Mouse (Mus musculus) olfactory bulb, adult 2 months (tissue): ENCODE results near the gene Atp1b2. TPM values are rescaled to one million over a fixed set of nuclear protein-coding genes. Genes with fewer than 3 reads are reported as not detected.
A peak's percentile ranks its signal among the peaks of the same experiment; 100 is the strongest.

Experiments
- H3K27ac ChIP-seq: fragments of 200-500 bp; 2 replicates; pipeline ENCODE4 v1.5.1; 2012; ENCODE audit warnings: low read depth, low read length; ENCODE audit not compliant: insufficient read depth
- H3K4me1 ChIP-seq: fragments of 200-500 bp; 2 replicates; pipeline ENCODE4 v1.6.1; 2012; ENCODE audit warnings: low read length; ENCODE audit not compliant: control insufficient read depth, insufficient read depth
- H3K4me3 ChIP-seq: fragments of 200-500 bp; 2 replicates; pipeline ENCODE4 v1.5.1; 2012; ENCODE audit warnings: mild to moderate bottlenecking, low read depth, low read length, moderate library complexity; ENCODE audit not compliant: insufficient read depth
- CTCF ChIP-seq: fragments of 200-500 bp; IDR thresholded peaks from 2 replicates; pipeline ENCODE4 v1.5.1; 2012; ENCODE audit warnings: low read depth, mild to moderate bottlenecking, low read length, moderate library complexity; ENCODE audit not compliant: insufficient read depth
- POLR2A ChIP-seq: fragments of 200-500 bp; IDR thresholded peaks from 2 replicates; pipeline ENCODE4 v1.6.1; 2012; ENCODE audit warnings: mild to moderate bottlenecking, low read depth, low read length, moderate library complexity; ENCODE audit not compliant: insufficient read depth
- WGBS: fragments of 180-500 bp; shearing (Covaris S2); methylation state at CpG from one replicate; pipeline ENCODE4 v1.1.7; 2018; 5-methylcytosine and 5-hydroxymethylcytosine counted together
- polyA plus RNA-seq: library from polyadenylated mRNA; stranded (reverse); fragments of >200 nt; gene quantifications from 2 replicates; pipeline ENCODE4 v1.2.4, GENCODE M21; 2012; ENCODE audit warnings: low replicate concordance; ENCODE audit not compliant: missing spikeins, insufficient read depth, insufficient read length

Gene Atp1b2
- polyA plus RNA-seq, 1 experiment, result not detected

DNA sequence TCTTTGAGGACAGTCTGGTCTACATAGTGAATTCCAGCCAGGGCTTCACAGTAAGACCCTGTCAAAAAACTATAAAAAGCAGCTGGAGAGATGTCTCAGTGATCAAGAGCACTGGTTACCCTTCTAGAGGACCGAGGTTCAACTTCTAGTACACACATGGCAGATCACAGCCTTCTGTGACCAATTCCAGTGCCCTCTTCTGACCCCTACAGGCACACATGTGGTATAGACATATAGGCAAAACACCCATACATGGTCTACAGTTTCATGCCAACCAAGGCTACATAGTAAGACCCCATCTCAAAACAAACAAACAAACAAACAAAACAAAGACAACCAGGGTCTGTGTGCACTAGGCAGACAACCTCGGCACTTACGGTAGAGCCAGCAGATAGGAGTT is 30.5 kb downstream of the Atp1b2 start:
- 56% methylated on average over 3 of the region's 3 CpGs for WGBS
- TF ChIP-seq POLR2A (no peak), CTCF (no peak)

GRCm38 (mm10) chr11:69565131-69565530 is 40.6 kb downstream of the Atp1b2 start:
- TF ChIP-seq CTCF, result no peak
- no peak for TF ChIP-seq POLR2A
- no peak overlapping the region for H3K4me3 ChIP-seq
- WGBS, result 64% methylated on average over 8 of the region's 8 CpGs
- no peak overlapping the region for H3K27ac ChIP-seq
- H3K4me1 ChIP-seq, result peaks cover 15% of the 10 kb centered on the region

More for the DNA sequence above, 30.5 kb downstream of the Atp1b2 start:
- Histone ChIP-seq H3K4me1 (peaks cover 15% of the 10 kb centered on the region), H3K27ac (no peak overlapping the region), H3K4me3 (no peak overlapping the region)

- Histone ChIP-seq H3K4me1 (peaks cover 15% of the 10 kb centered on the region), H3K27ac (no peak overlapping the region), H3K4me3 (no peak overlapping the region)
- TF ChIP-seq POLR2A (no peak), CTCF (no peak)
- WGBS, result 57% methylated on average over 3 of the region's 3 CpGs
These were observed 41.4 kb downstream of the Atp1b2 start for GRCm38 (mm10) chr11:69564391-69564790.

GRCm38 (mm10) chr11:69563373-69563772 is 42.4 kb downstream of the Atp1b2 start:
- no peak overlapping the region for H3K27ac ChIP-seq
- H3K4me1 ChIP-seq, result peaks cover 23% of the 10 kb centered on the region
- WGBS, result 87% methylated on average over 13 of the region's 13 CpGs
- TF ChIP-seq CTCF, result no peak
- H3K4me3 ChIP-seq, result no peak overlapping the region

DNA sequence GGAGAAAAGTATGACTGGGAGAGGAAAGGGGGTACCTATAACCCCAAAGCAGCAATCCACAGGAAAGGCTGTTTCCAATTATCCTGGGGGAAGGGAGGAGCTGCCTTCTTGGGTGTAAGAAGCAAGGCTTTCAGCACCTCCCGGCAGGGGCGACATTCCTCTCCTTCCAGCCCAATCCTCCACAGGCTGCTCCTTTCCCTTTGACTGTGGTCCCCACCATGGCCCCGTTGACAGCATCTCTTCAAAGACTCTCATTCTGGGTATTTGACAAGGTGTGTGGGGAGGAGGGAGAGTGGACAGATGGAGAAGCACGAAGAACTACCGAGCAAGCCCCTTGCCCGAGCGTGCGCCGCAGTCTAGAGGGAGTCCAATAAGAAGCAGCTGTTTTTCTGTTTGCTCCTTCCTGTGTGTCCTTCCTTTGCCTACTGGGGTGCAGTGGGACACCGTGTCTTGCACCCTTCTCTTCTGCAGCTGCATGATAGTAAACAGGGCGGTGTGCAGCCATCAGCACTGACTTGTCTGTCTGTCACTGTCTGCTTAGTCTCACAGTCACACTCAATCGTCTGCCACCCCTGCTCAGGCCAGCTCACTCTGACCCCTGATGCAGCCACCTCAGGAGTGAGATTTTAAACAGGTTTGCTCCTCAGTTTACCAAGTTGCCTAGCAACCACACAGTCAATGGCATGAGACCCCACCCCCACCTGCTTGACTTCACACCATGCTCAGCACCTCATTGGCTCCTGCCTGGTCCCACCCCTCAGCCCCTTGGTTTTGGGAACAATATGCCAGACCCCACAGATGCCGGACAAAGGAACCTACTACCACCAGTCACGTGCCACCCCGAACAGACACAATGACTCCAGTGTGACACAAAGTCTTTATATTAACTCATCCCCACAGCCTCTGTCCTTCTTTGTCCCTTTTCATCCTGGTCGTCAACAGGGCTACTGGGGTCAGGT is 44.6 kb downstream of the Atp1b2 start:
- WGBS, result 32% methylated on average over 16 of the region's 16 CpGs
- TF ChIP-seq POLR2A, result no peak
- TF ChIP-seq CTCF, result no peak
- Histone ChIP-seq H3K4me3 (peak overlapping the region; percentile 56), H3K27ac (peak overlapping the region; percentile 48; the same call in 1 of the 2 replicates), H3K4me1 (peaks cover 41% of the 10 kb centered on the region)

- peak within 1 kb of the TSS; percentile 48 for H3K27ac ChIP-seq
- WGBS, result under 1% methylated on average over 58 of the region's 59 CpGs
- peak within 1 kb of the TSS; percentile 56 for H3K4me3 ChIP-seq
- TF ChIP-seq POLR2A (peak; percentile 81), CTCF (no peak)
- H3K4me1 ChIP-seq, result peaks cover 50% of the 10 kb centered on the region
These were observed 45.6 kb downstream of the Atp1b2 start, which contains the start of gene Efnb3 for GRCm38 (mm10) chr11:69559851-69560765. Gene Efnb3 (minus strand): TSS chr11:69560205.

DNA sequence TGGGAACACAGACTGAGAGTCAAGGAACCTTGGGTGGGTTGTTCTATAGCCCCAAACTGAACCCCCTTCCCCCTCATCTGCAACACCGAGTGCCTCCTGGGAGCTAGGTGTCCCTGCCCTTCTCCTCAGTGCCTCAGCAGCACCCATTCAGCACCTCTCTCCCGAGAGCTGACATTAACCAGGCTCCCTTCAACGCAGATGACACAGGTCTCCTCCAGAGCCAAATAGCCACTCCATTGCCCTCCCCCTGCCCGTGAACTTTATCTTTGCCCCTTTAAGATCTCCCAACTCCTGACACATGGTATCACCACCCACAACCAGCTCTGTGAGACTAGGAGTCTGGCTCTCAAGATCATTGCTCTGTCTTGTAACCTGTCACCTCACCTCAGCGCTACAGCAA is 46.6 kb downstream of the Atp1b2 start:
- H3K4me3 ChIP-seq, result peak overlapping the region; percentile 56
- H3K27ac ChIP-seq, result 0 out of 2 replicates have a peak overlapping the region, but pooled peaks have one; percentile 15
- H3K4me1 ChIP-seq, result peaks cover 55% of the 10 kb centered on the region
- TF ChIP-seq CTCF, result no peak
- no peak for TF ChIP-seq POLR2A
- 6% methylated on average over 5 of the region's 5 CpGs for WGBS

DNA sequence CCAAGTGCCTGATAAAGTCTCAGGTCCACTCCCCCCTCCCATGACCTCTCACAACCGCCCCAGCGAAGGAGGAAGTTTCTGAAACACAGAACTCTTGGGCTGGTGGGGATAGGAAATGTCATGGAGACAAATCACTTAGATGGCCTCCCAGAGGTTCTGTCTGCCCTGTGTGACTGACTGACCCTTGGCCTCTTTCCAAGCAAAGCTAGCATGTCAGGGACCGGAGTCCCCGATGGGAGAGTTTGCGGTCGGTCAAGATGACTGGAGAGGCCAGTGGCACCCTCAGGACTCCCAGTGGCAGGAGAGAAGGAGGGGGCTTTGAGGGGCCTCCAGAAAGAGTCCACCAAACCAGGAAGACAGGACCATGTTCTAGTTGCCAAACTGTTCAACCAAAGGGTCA is 47.0 kb downstream of the Atp1b2 start:
- TF ChIP-seq POLR2A (no peak), CTCF (no peak)
- Histone ChIP-seq H3K4me1 (peaks cover 57% of the 10 kb centered on the region), H3K27ac (no peak overlapping the region), H3K4me3 (peak overlapping the region; percentile 56)
- 41% methylated on average over 6 of the region's 6 CpGs for WGBS

DNA sequence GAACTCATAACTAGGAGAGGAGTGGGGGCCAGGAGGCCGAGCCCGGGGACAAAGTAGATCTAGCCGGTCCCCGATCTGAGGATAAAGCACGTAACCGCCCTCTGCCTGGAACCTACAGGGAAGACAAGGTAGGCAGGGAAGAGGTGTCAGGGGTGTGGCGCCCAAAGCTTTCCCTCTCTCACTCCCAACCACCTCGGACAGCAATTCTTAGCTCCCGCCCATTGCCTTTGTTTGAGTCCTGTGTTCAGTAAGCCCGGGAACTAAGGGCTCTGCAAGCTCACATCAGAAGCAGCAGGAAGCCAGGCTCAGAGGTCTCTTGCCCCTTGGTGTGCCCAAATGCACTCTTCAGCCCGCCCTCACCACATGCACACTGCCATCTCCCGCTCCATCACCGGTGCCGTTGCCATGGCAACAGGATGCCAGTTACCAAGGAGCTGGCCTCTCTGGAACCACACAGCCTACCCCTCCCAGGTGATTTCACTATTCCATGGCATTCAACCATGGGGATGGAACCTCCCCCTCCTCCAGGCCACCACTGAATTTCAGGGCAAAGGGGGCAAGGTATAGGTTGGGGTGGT is 48.3 kb downstream of the Atp1b2 start:
- Histone ChIP-seq H3K4me3 (peak overlapping the region; percentile 16), H3K27ac (no peak overlapping the region), H3K4me1 (peaks cover 67% of the 10 kb centered on the region)

More for the DNA sequence above, 48.3 kb downstream of the Atp1b2 start:
- no peak for TF ChIP-seq CTCF
- 35% methylated on average over 14 of the region's 14 CpGs for WGBS
